Mouse (Mus musculus): ENCODE results near the gene Ctsf. TPM values are rescaled to one million over a fixed set of nuclear protein-coding genes. Genes with fewer than 3 reads are reported as not detected.
A peak's percentile ranks its signal among the peaks of the same experiment; 100 is the strongest.
"Not testable (repeated sequence)": the region's sequence is repeated elsewhere in the genome, so short reads cannot be mapped to it uniquely, and the experiment has no call there.

Gene Ctsf
- 10 to 100 TPM; 32.9 to 35.6 TPM for total RNA-seq (2021)
- long read RNA-seq, experiment 1, transcript Ctsf-201 (14 exons, 1,980 nt) = major isoform, 72 of 82 reads
- long read RNA-seq, experiment 1, partial matches to known transcripts = 5 of 82 reads
- long read RNA-seq, experiment 1, other reads (novel, unspliced or antisense) = 5 of 82 reads
- long read RNA-seq, experiment 2, transcript Ctsf-201 (14 exons, 1,980 nt) = major isoform, 65 of 72 reads
- long read RNA-seq, experiment 2, partial matches to known transcripts = 0 of 72 reads
- long read RNA-seq, experiment 2, other reads (novel, unspliced or antisense) = 6 of 72 reads

DNA sequence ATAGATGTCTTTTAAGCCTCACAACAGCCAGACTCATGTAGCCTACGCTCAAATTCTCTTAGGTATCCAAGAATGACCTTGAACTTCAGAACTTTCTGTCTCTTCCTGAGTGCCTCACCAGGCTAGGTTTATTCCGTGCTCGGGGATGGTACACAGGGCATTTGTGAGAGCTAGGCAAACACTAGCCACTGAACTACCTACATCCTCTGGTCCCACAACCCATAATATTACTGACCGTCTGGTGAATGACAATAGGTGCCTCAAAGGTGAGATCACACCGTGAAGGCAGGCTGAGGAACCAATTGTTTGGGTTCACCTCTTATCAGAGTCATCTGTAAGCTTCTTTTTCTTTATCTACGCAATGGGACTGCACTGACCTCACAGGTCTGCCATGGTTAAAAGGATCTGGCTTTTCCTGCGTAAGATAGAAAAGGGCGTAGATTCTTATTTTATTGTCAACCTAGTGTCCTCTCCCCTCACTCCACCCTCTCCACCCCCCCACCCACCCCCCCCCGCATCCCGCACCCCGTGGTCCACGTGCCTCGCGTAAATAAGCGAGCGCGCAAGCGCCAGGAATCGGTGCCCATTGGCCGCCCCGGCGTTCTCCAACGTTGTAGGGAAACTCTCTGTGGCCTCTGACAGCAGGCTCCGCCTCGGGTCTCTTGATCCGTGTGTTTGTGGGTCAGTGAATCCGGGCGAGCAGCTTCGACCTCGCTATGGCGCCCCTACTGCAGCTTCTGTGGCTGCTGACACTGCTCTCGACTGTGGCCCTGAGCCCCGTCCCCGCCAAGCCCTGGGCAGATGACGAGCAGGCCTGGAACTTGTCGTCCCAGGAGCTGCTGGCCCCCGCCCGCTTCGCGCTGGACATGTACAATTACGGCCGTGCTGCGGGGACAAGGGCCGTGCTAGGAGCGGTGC is at the start of gene Ctsf:
Gene Ctsf (plus strand): TSS at position 579 of the 918 bp plus-strand sequence.
- DNase-seq = peak; percentile 89

DNA sequence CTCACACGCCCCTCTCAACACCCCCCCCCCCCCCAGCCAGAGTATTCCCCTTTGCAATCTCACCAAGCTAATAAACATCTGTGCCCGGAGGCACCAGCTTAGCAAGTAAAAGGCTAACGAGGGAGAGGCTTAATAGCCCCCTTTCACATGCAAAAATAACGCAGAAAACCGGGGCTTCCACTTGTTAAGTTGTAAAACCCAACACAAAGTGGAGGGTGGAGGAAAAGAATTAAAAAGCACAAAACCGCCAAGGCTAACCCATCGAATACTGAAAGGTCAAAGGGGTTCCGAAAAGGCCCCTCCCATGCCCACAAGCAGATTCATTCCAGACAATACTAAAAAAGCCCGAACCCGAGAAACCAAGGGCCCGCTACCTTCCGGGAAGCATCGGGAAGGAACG is 44.6 kb upstream of the Ctsf start:
- DNase-seq = no peak

GRCm38 (mm10) chr19:4810746-4811062 is 44.2 kb upstream of the Ctsf start:
- DNase-seq = peak; percentile 69

- DNase-seq = peak; percentile 96
These were observed 43.6 kb upstream of the Ctsf start, which contains the start of the genes Gm21992 and Rbm14 for GRCm38 (mm10) chr19:4811063-4811908. TSS of gene Gm21992 (minus strand) at chr19:4811612. TSS of gene Rbm14 (minus strand) at chr19:4811634.

- DNase-seq = no peak
These were observed 43.1 kb upstream of the Ctsf start for GRCm38 (mm10) chr19:4811909-4812242.

DNA sequence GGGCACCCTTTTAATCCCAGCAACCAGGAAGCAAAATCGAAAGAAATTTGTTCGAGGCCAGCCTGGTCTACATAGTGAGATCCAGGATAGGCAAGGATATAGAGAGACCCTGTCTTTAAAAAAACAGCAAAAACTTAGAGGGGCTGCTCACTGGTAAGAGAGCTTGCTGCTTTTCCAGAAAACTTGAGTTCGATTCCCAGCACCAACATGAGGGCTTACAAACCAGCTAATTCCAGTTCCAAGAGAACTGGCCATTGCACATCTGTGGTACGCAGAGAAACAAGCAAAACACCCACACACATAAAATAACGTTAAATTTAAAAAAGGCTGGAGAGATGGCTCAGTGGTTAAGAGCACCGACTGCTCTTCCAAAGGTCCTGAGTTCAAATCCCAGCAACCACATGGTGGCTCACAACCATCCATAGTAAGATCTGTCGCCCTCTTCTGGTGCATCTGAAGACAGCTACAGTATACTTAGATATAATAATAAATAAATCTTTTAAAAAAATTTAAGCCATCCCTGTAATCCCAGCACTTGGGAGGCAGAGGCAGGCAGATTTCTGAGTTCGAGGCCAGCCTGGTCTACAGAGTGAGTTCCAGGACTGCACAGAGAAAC is 42.5 kb upstream of the Ctsf start:
- DNase-seq = not testable (repeated sequence)

- DNase-seq = no peak
These were observed 41.9 kb upstream of the Ctsf start for GRCm38 (mm10) chr19:4813015-4813414.

GRCm38 (mm10) chr19:4817182-4817835 is 37.6 kb upstream of the Ctsf start:
- DNase-seq = no peak

DNA sequence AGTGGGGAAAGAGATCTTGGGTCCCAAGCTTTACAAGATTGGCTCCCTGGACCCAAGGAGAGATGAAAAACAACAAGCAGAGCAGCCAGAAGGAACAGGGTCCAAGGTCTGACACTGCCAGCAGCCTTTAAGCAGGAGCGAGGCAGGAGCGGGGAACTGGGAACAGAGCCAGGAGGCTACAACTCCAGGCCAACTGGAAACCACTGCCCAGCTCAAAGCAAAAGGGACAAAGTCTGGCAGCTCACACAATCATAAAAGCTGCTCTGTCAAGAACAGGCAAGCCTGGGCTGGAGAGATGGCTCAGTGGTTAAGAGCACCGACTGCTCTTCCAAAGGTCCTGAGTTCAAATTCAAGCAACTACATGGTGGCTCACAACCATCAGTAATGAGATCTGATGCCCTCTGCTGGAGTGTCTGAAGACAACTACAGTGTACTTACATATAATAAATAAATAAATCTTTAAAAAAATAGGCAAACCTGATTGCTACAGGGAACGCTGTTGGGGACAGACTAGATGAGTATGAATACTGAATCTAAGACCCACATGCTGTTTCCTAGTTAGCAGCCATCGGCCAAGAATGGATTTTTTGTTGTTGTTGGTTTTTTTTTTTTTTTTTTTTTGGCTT is 34.1 kb upstream of the Ctsf start:
- DNase-seq = peak; percentile 83

DNA sequence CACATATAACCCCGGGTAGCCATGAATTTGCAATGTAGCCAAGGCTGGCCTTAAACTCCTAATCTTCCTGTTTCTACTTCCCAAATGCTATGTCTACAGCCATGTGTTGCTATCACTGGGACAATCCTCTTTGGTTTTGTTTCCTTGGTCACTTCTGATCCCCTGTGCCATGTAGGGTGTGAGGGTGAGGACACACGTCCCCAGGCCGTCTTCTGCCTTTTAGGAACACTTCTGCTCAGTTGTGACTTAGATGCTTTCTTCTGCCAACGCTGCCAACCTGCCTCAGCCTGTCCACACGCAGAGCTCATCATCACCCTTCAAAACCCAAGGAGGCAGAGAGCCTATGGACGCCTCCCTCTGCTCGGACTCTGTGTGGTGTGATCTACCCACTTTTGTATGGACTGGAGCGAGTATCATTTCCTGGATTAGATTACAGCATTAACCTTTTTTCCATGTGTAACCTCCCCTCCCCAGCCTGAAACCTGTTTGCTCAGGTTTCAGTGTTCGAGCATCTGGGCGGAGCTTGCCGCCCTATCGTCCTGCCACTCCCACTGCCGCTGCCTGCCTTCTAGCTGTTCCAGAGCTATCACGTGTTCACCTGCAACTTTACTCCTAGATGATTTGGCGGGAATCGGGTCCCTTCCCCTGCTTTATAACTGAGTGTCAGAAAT is 26.4 kb upstream of the Ctsf start:
- DNase-seq = no peak

DNA sequence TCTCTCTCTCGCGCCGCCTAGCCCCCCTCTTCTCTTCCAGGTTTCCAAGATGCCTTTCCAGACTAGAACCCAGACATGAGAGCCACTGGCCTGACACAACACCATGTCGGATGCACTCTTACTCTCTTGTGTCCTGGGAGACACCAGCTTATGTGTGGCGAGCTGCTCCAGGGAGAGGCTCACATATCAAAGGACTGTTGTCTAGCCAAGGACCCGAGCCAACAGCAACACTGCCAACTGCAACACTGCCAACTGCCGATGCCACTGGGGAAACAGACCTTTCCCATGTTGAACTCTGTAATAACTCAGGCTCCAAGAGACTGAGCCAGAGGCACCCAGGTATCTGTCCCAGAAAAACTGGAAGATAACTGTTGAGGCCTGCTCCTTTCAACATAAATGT is 25.8 kb upstream of the Ctsf start:
- peak; percentile 72 for DNase-seq

DNA sequence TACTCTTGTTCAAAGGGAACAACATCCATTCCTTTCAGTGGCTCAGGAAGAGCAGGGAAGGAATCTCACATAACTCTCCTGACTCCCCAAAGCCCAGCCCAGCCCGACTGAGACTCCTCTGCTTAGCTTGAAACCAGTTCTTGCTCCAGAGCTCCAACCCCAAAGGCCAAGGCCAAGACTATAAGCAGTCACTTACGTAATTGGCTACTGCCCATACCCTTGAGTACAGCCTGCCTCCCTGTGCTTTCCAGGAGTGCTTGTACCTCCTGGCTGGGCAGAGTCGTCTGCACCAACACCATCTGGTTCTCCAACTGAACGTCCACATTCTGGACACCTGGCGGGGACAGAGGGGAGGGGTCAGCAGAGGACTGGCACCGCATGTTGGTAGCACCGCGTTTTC is 21.0 kb upstream of the Ctsf start:
- no peak for DNase-seq

DNA sequence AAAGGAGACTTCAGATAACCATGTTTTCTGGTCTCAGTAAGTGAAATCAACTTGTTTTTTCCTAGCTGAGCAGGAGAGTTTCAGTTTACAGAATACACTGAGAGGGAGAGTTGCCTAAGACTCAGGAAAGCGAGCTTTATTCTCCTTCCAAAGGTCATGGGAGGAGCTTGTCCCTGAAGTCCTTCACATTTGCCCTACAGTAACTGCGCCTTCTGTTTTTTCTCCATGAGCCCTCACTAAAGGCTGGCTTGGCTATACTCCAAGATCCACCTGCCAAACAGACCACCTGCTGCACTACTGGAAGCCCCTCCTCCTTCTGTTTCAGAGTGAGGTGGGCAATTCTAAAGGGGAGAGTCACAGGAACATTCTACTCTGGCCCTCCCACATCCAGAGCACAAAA is 18.8 kb upstream of the Ctsf start:
- no peak for DNase-seq

DNA sequence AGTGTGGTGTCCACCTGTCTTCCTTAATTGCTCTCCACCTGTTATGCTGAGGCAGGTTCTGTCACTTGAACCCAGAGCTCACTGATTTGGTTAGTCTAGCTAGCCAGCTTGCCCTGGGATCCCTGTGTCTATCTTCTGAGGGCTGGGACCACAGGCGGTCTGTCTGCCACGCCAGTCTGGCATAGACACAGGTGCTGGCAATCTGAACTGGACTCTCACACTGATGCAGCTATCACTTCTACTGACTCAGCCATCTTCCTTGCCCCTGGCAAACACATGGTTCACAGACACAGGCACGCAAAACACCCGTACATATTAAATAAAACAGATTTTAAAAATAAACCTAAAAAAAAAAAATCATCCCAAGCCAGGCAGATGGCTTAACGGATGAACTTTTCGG is 17.9 kb upstream of the Ctsf start:
- DNase-seq = no peak

GRCm38 (mm10) chr19:4838526-4839140 is 16.3 kb upstream of the Ctsf start:
- no peak for DNase-seq

- peak; percentile 96 for DNase-seq
These were observed 15.8 kb upstream of the Ctsf start, which contains the start of the genes Ccs and Ccdc87 for GRCm38 (mm10) chr19:4839149-4839548. TSS of gene Ccs (minus strand) at chr19:4839332. TSS of gene Ccdc87 (plus strand) at chr19:4839366.

DNA sequence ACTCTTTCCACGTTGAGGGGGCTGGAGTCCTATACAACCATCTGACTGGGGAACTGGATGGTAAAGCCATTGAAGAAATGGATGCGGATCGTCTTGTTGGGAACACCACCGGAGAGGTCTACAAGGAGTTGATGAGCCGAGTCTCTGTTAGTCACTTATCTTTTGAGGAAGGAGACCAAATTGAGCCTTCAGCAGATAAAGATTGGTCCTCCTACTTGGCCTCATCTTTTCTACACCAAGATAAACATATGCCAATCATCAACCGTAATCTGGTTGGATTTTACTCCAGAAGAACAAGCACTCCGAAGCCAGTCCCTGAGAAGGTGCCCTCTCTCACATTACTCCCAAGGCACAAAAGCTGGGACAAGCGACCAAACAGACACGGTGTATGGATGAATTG is 14.1 kb upstream of the Ctsf start:
- no peak for DNase-seq

DNA sequence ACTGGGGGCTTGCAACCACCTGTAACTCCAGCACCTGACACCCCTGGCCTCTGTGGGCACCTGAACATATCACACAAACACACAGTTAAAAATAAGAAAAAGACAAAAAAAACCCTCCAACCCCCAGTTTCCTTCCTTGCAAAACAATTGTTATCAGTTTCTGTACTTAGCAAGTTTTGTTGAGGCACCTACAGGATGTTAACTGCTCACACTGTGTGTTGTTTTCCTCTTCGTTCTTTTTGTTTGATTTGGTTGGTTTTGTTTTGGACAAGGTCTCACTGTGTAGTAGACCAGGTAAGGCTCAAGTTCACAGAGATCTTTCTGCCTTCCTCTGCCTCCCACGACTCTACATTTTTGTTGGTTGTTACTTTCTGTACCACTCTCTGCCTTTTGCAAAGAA is 12.3 kb upstream of the Ctsf start:
- no peak for DNase-seq

DNA sequence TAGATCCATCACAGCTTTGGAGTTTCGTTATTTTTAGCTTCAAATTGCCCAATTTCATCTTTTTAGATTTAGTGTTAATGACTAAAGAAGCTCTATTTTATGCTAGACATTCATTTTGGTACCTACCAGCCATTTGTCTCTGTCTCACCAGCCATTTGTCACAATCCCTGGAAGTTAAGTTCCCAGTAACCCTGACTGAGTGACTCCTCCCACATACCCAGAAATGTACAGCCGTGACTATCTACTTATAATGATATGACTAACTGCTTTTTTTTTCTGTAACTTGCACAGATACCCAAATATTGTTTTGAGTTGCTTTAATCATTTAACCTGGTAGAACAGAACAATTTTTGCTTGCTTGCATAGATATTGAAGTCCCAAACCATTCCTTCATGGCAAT is 9.1 kb upstream of the Ctsf start:
- DNase-seq = no peak

GRCm38 (mm10) chr19:4847490-4847889 is 7.4 kb upstream of the Ctsf start:
- no peak for DNase-seq

All from gastrocnemius, postnatal 10 days (tissue).